Mouse (Mus musculus) cortical plate, adult 2 months (tissue): ENCODE data around the gene Gimap5.

ENCODE experiments used
- CTCF ChIP-seq: fragments of 200-500 bp; IDR thresholded peaks from 2 replicates; pipeline ENCODE4 v1.5.1; 2011; ENCODE audit warnings: mild to moderate bottlenecking, control low read depth, low read length; ENCODE audit not compliant: insufficient read depth; ENCODE audit errors: extremely low read depth
- POLR2A ChIP-seq: fragments of 200-500 bp; IDR thresholded peaks from 2 replicates; pipeline ENCODE4 v1.6.1; 2011; ENCODE audit warnings: mild to moderate bottlenecking, low read length, control low read depth; ENCODE audit not compliant: insufficient read depth; ENCODE audit errors: extremely low read depth

DNA sequence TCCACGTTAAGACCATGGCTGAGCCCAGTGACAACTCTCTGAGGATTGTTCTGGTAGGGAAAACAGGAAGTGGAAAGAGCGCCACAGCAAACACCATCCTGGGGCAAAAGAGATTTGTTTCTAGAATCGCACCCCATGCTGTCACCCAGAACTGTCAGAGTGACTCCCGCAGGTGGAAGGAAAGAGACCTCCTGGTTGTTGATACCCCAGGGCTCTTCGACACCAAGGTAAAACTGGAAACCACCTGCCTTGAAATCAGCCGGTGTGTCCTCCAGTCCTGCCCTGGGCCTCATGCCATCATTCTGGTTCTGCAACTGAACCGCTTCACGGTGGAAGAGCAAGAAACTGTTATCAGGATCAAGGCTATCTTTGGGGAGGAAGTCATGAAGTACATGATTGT is 22.5 kb upstream of the Gimap5 start:
- no peak for TF ChIP-seq CTCF
- TF ChIP-seq POLR2A, result no peak
